Mouse (Mus musculus): ENCODE measurements at regions not wholly inside any gene's neighbourhood (a gene's known extent, or its start where the extent isn't known, plus 50 kb on each side); places are given as distances from the start of the nearest gene placed in this dataset.
A peak's percentile ranks its signal among the peaks of the same experiment; 100 is the strongest.

- Histone ChIP-seq H3K9ac (replicated peaks; ENCODE audit: low read depth, low read length) (no peak overlapping the region), H3K4me1 (ENCODE audit: control insufficient read depth, insufficient read depth) (no peaks in the 10 kb centered on the region), H3K4me2 (ENCODE audit: low read depth, low read length) (no peak overlapping the region), H3K4me3 (ENCODE audit: low read depth, low read length) (no peak overlapping the region), H3K27me3 (ENCODE audit: control insufficient read depth, insufficient read depth, low read length) (no peaks in the 10 kb centered on the region), H3K27ac (ENCODE audit: low read depth) (no peak overlapping the region), H3K36me3 (replicated peaks; ENCODE audit: control insufficient read depth, insufficient read depth, low read length) (no peaks in the 10 kb centered on the region), H3K9me3 (replicated peaks; ENCODE audit: control insufficient read depth, low read length) (no peaks in the 10 kb centered on the region)
- DNase-seq (ENCODE audit: low spot score), result no peak
- 74% methylated on average over 2 of the region's 2 CpGs for WGBS
- TF ChIP-seq EP300 (IDR thresholded peaks at IDR 0.05; ENCODE audit: low read depth) (no peak), CTCF (IDR thresholded peaks at IDR 0.05; ENCODE audit: low read depth) (no peak)
- no peak for ATAC-seq (ENCODE audit: insufficient read depth, low read depth)
Measured at GRCm38 (mm10) chr8:115948036-115948435, 240.4 kb upstream of the Maf start.

- TF ChIP-seq CTCF (IDR thresholded peaks at IDR 0.05; ENCODE audit: low read depth) (no peak), EP300 (IDR thresholded peaks at IDR 0.05; ENCODE audit: low read depth) (no peak)
- Histone ChIP-seq H3K27ac (ENCODE audit: low read depth) (no peak overlapping the region), H3K9ac (replicated peaks; ENCODE audit: low read depth, low read length) (no peak overlapping the region), H3K27me3 (ENCODE audit: control insufficient read depth, insufficient read depth, low read length) (no peaks in the 10 kb centered on the region), H3K36me3 (replicated peaks; ENCODE audit: control insufficient read depth, insufficient read depth, low read length) (no peaks in the 10 kb centered on the region), H3K4me3 (ENCODE audit: low read depth, low read length) (no peak overlapping the region), H3K4me2 (ENCODE audit: low read depth, low read length) (no peak overlapping the region), H3K4me1 (ENCODE audit: control insufficient read depth, insufficient read depth) (no peaks in the 10 kb centered on the region), H3K9me3 (replicated peaks; ENCODE audit: control insufficient read depth, low read length) (no peaks in the 10 kb centered on the region)
- WGBS, result 45% methylated on average over 16 of the region's 16 CpGs
- DNase-seq (ENCODE audit: low spot score) (peak; percentile 25), ATAC-seq (ENCODE audit: insufficient read depth, low read depth) (no peak)
Measured at GRCm38 (mm10) chr8:115942731-115943509, 235.3 kb upstream of the Maf start.

- H3K27ac ChIP-seq (ENCODE audit: low read depth), result no peak overlapping the region
- WGBS, result 59% methylated on average over 8 of the region's 8 CpGs
Measured at GRCm38 (mm10) chr8:115929472-115930210, 222.0 kb upstream of the Maf start.

GRCm38 (mm10) chr8:115921889-115922288, 214.3 kb upstream of the Maf start:
- ATAC-seq (ENCODE audit: insufficient read depth, low read depth) (no peak), DNase-seq (ENCODE audit: low spot score) (no peak)
- no peaks in the 10 kb centered on the region for H3K27me3 ChIP-seq (ENCODE audit: control insufficient read depth, insufficient read depth, low read length)
- H3K9me3 ChIP-seq (replicated peaks; ENCODE audit: control insufficient read depth, low read length), result no peaks in the 10 kb centered on the region
- no peak overlapping the region for H3K27ac ChIP-seq (ENCODE audit: low read depth)
- H3K4me3 ChIP-seq (ENCODE audit: low read depth, low read length), result no peak overlapping the region
- no peak overlapping the region for H3K9ac ChIP-seq (replicated peaks; ENCODE audit: low read depth, low read length)
- H3K4me2 ChIP-seq (ENCODE audit: low read depth, low read length), result no peak overlapping the region
- H3K4me1 ChIP-seq (ENCODE audit: control insufficient read depth, insufficient read depth), result no peaks in the 10 kb centered on the region
- H3K36me3 ChIP-seq (replicated peaks; ENCODE audit: control insufficient read depth, insufficient read depth, low read length), result no peaks in the 10 kb centered on the region
- 81% methylated on average over 6 of the region's 6 CpGs for WGBS
- TF ChIP-seq CTCF (IDR thresholded peaks at IDR 0.05; ENCODE audit: low read depth), result no peak
- TF ChIP-seq EP300 (IDR thresholded peaks at IDR 0.05; ENCODE audit: low read depth), result no peak

More at GRCm38 (mm10) chr8:115929472-115930210, 222.0 kb upstream of the Maf start:
- TF ChIP-seq EP300 (IDR thresholded peaks at IDR 0.05; ENCODE audit: low read depth), result no peak
- TF ChIP-seq CTCF (IDR thresholded peaks at IDR 0.05; ENCODE audit: low read depth), result no peak
- H3K4me3 ChIP-seq (ENCODE audit: low read depth, low read length), result no peak overlapping the region
- no peaks in the 10 kb centered on the region for H3K4me1 ChIP-seq (ENCODE audit: control insufficient read depth, insufficient read depth)
- H3K9ac ChIP-seq (replicated peaks; ENCODE audit: low read depth, low read length), result no peak overlapping the region
- H3K36me3 ChIP-seq (replicated peaks; ENCODE audit: control insufficient read depth, insufficient read depth, low read length), result no peaks in the 10 kb centered on the region
- no peak overlapping the region for H3K4me2 ChIP-seq (ENCODE audit: low read depth, low read length)
- ATAC-seq (ENCODE audit: insufficient read depth, low read depth), result no peak
- no peaks in the 10 kb centered on the region for H3K9me3 ChIP-seq (replicated peaks; ENCODE audit: control insufficient read depth, low read length)
- H3K27me3 ChIP-seq (ENCODE audit: control insufficient read depth, insufficient read depth, low read length), result peaks cover 3% of the 10 kb centered on the region; the same call in 1 of the 2 replicates
- DNase-seq (ENCODE audit: low spot score), result no peak

- DNase-seq (ENCODE audit: low spot score), result no peak
- no peaks in the 10 kb centered on the region for H3K36me3 ChIP-seq (replicated peaks; ENCODE audit: control insufficient read depth, insufficient read depth, low read length)
- no peaks in the 10 kb centered on the region for H3K4me1 ChIP-seq (ENCODE audit: control insufficient read depth, insufficient read depth)
- ATAC-seq (ENCODE audit: insufficient read depth, low read depth), result no peak
- no peak overlapping the region for H3K9ac ChIP-seq (replicated peaks; ENCODE audit: low read depth, low read length)
- no peaks in the 10 kb centered on the region for H3K27me3 ChIP-seq (ENCODE audit: control insufficient read depth, insufficient read depth, low read length)
- TF ChIP-seq CTCF (IDR thresholded peaks at IDR 0.05; ENCODE audit: low read depth) (no peak), EP300 (IDR thresholded peaks at IDR 0.05; ENCODE audit: low read depth) (no peak)
- no peak overlapping the region for H3K27ac ChIP-seq (ENCODE audit: low read depth)
- no peaks in the 10 kb centered on the region for H3K9me3 ChIP-seq (replicated peaks; ENCODE audit: control insufficient read depth, low read length)
- no peak overlapping the region for H3K4me2 ChIP-seq (ENCODE audit: low read depth, low read length)
- 76% methylated on average over 5 of the region's 5 CpGs for WGBS
- no peak overlapping the region for H3K4me3 ChIP-seq (ENCODE audit: low read depth, low read length)
Measured at GRCm38 (mm10) chr8:115906650-115907049, 199.1 kb upstream of the Maf start.
